Mouse (Mus musculus): ENCODE data around the gene Htra2.

- 0 out of 2 replicates have a peak, but pooled peaks have one; percentile 1 for TF ChIP-seq CTCF (IDR thresholded peaks at IDR 0.05; ENCODE audit: insufficient read depth, low read length)
- TF ChIP-seq POLR2A (IDR thresholded peaks at IDR 0.05; ENCODE audit: borderline replicate concordance, extremely low read depth, low read depth, low read length) = no peak
These were observed 19.9 kb upstream of the Htra2 start for GRCm38 (mm10) chr6:83074979-83075378.
